Mouse (Mus musculus): Measurements from ENCODE around the gene Lima1.

DNA sequence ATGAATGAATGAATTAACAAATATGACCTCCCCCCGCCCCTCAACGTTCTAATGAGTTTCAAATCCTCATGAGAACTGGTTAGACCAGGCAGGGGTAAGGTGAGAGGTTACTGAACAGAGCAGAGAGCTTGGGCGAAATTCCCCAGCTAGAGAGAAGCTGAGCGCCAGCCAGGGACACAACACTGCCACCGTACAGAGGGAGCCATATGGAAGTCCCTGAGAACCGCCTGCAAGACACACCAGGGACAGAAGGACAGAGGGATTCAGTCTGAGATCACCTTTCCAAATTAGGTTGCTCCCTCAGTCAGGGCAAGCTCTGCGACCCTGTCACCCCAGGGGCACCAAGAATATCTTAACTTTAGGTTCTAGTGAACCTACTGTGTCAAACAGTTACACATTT lies 37.7 kb downstream of the Lima1 start:
- TF ChIP-seq GATA1 (IDR thresholded peaks at IDR 0.05; ENCODE audit: low read length) (no peak), TAL1 (IDR thresholded peaks at IDR 0.05; ENCODE audit: low read length) (no peak)

Data from erythroblast, embryonic 14.5 days (primary cell).